ENCODE assay signal across 8 mouse cellular contexts in genomic region chr4:139470198-139470597, GRCm38 (mm10).
DNase-seq lines count a peak whose midpoint lies in the region; ATAC-seq and TF ChIP-seq lines count a peak whose summit lies in the region.

No protein-coding gene starts in this region.

- H3K4me3 ChIP-seq in bone marrow macrophage, adult 2 months (ENCODE audit: insufficient read depth, low read length), result no peak overlapping the region
- H3K4me3 ChIP-seq in heart, embryonic 15.5 days, result no peak overlapping the region
- no peak overlapping the region for H3K4me3 ChIP-seq in kidney, postnatal 0 days (replicated peaks; ENCODE audit: low read depth, low read length)
- no peak overlapping the region for H3K4me3 ChIP-seq in liver, embryonic 11.5 days (ENCODE audit: low read depth, low read length)

- peak; percentile 65 for DNase-seq in CD4-positive helper T cell, adult 2 months (ENCODE audit: low read depth, low spot score)
- peak; percentile 89 for DNase-seq in kidney, postnatal 0 days (ENCODE audit: low spot score)
- peak; percentile 53 for DNase-seq in liver, embryonic 11.5 days (ENCODE audit: low spot score)
- peak; percentile 49 to 57 for DNase-seq in natural killer cell, adult 2 months (ENCODE audit: low spot score in 2 of 2)
- DNase-seq in splenic B cell, adult 2 months (ENCODE audit: low read depth, low spot score), result peak; percentile 79

- H3K36me3 ChIP-seq in heart, embryonic 15.5 days, result peaks cover 97% of the 10 kb centered on the region
- peaks cover 87% of the 10 kb centered on the region for H3K36me3 ChIP-seq in kidney, postnatal 0 days (ENCODE audit: insufficient read depth, low read length)
- peaks cover 85% of the 10 kb centered on the region for H3K36me3 ChIP-seq in liver, embryonic 11.5 days (ENCODE audit: control insufficient read depth, insufficient read depth, low read length)
- peaks cover 21% of the 10 kb centered on the region for H3K36me3 ChIP-seq in splenic B cell, adult 2 months (ENCODE audit: control insufficient read depth, insufficient read depth, low read length, poor library complexity, severe bottlenecking)

- H3K9me3 ChIP-seq in heart, embryonic 15.5 days (replicated peaks), result no peaks in the 10 kb centered on the region
- no peaks in the 10 kb centered on the region for H3K9me3 ChIP-seq in kidney, postnatal 0 days (replicated peaks; ENCODE audit: low read length)
- H3K9me3 ChIP-seq in liver, embryonic 11.5 days (ENCODE audit: control insufficient read depth, low read length), result no peaks in the 10 kb centered on the region

- H3K4me2 ChIP-seq in heart, embryonic 15.5 days, result no peak overlapping the region
- no peak overlapping the region for H3K4me2 ChIP-seq in kidney, postnatal 0 days (ENCODE audit: low read length)
- H3K4me2 ChIP-seq in liver, embryonic 11.5 days, result no peak overlapping the region

- peak; percentile 71 for ATAC-seq in erythroblast, adult 5-6 weeks (replicated peaks; ENCODE audit: low FRiP score, poor library complexity, severe bottlenecking)
- ATAC-seq in heart, embryonic 15.5 days (replicated peaks; ENCODE audit: insufficient number of reproducible peaks, insufficient read depth, low FRiP score, low read depth), result peak; percentile 45; the same call in 1 of the 2 replicates
- ATAC-seq in kidney, postnatal 0 days (replicated peaks; ENCODE audit: low FRiP score, low read depth), result peak; percentile 63
- ATAC-seq in liver, embryonic 11.5 days (replicated peaks; ENCODE audit: low FRiP score), result peak; percentile 59; the same call in 1 of the 2 replicates

- no peak overlapping the region for H3K9ac ChIP-seq in heart, embryonic 15.5 days
- H3K9ac ChIP-seq in kidney, postnatal 0 days (ENCODE audit: low read depth, low read length), result no peak overlapping the region
- H3K9ac ChIP-seq in liver, embryonic 11.5 days (ENCODE audit: low read depth, low read length), result no peak overlapping the region

- peak; percentile 74 for TF ChIP-seq CTCF in bone marrow macrophage, adult 2 months (IDR thresholded peaks at IDR 0.05; ENCODE audit: low read depth, low read length)
- peak; percentile 96 for TF ChIP-seq CTCF in kidney, postnatal 0 days (IDR thresholded peaks at IDR 0.05; ENCODE audit: low read depth)

- H3K4me1 ChIP-seq in bone marrow macrophage, adult 2 months (ENCODE audit: control insufficient read depth, insufficient read depth, low read length), result no peaks in the 10 kb centered on the region
- peaks cover 6% of the 10 kb centered on the region; the same call in 1 of the 2 replicates for H3K4me1 ChIP-seq in heart, embryonic 15.5 days (replicated peaks)
- H3K4me1 ChIP-seq in kidney, postnatal 0 days (replicated peaks; ENCODE audit: insufficient read depth, low read length), result no peaks in the 10 kb centered on the region
- H3K4me1 ChIP-seq in liver, embryonic 11.5 days (replicated peaks; ENCODE audit: control insufficient read depth, insufficient read depth, low read length), result no peaks in the 10 kb centered on the region

- 39% methylated on average over 7 of the region's 7 CpGs for WGBS in heart, embryonic 15.5 days
- WGBS in kidney, postnatal 0 days, result 37% methylated on average over 7 of the region's 7 CpGs
- WGBS in liver, embryonic 11.5 days, result 64% methylated on average over 7 of the region's 7 CpGs

- H3K27ac ChIP-seq in bone marrow macrophage, adult 2 months (ENCODE audit: insufficient read depth, low read depth, low read length), result no peak overlapping the region
- H3K27ac ChIP-seq in heart, embryonic 15.5 days, result no peak overlapping the region
- no peak overlapping the region for H3K27ac ChIP-seq in kidney, postnatal 0 days
- no peak overlapping the region for H3K27ac ChIP-seq in liver, embryonic 11.5 days (ENCODE audit: low read depth, low read length)

- TF ChIP-seq POLR2A in bone marrow macrophage, adult 2 months (IDR thresholded peaks at IDR 0.05; ENCODE audit: borderline replicate concordance, low read depth, low read length), result no peak

- no peaks in the 10 kb centered on the region for H3K27me3 ChIP-seq in heart, embryonic 15.5 days
- no peaks in the 10 kb centered on the region for H3K27me3 ChIP-seq in kidney, postnatal 0 days (ENCODE audit: insufficient read depth, low read length)
- H3K27me3 ChIP-seq in liver, embryonic 11.5 days (replicated peaks; ENCODE audit: control insufficient read depth, insufficient read depth, low read length), result no peaks in the 10 kb centered on the region
- H3K27me3 ChIP-seq in splenic B cell, adult 2 months (ENCODE audit: control insufficient read depth, insufficient read depth, low read length, poor library complexity, severe bottlenecking), result no peaks in the 10 kb centered on the region
